Mouse (Mus musculus): ENCODE measurements around the gene Smpd1.

The Smpd1 gene

GRCm38 (mm10) chr7:105568583-105568982 is 14.4 kb downstream of the Smpd1 start:
- no peak for TF ChIP-seq CTCF (conservative IDR thresholded peaks at IDR 0.05; ENCODE audit: low read length)
- TF ChIP-seq NANOG (IDR thresholded peaks at IDR 0.05; ENCODE audit: borderline replicate concordance, low read length) = no peak
- TF ChIP-seq POU5F1 (IDR thresholded peaks at IDR 0.05; ENCODE audit: borderline replicate concordance, low read length) = no peak
- Histone ChIP-seq H3K4me3 (replicated peaks; ENCODE audit: low read length) (no peak overlapping the region), H3K27me3 (ENCODE audit: insufficient read depth, low read length) (peaks cover 10% of the 10 kb centered on the region; the same call in 1 of the 2 replicates), H3K36me3 (ENCODE audit: insufficient read depth, low read length) (peaks cover 10% of the 10 kb centered on the region), H3K9me3 (ENCODE audit: low read length) (no peaks in the 10 kb centered on the region), H3K4me1 (replicated peaks; ENCODE audit: low read depth, low read length) (peaks cover 13% of the 10 kb centered on the region)

DNA sequence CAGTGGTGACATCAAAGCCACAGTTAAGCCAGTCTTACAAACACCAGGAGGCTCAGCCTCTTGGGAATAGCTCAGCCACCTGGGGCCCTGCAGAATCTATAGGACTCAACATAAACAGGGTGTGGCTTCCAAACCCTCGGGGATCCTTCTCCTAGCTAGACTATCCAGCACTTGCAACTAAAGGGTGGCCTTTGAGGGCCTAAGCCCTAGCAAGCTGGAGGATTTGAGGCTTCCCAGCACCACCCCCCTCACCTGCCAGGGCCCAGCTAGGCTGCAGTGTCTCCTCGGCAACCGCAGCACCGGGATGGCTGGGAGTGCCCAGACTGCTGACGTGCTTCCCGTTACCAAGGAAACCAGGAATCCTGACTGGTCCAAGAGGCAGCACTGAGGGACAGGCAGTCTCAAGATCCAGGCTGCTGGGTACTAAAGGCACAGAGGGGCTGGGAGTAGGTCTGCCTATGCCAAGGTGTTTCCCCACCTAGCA is 14.9 kb downstream of the Smpd1 start:
- H3K4me1 ChIP-seq (replicated peaks; ENCODE audit: low read depth, low read length) = peaks cover 13% of the 10 kb centered on the region
- H3K4me3 ChIP-seq (replicated peaks; ENCODE audit: low read length) = no peak overlapping the region
- no peak for TF ChIP-seq CTCF (conservative IDR thresholded peaks at IDR 0.05; ENCODE audit: low read length)
- no peak for TF ChIP-seq NANOG (IDR thresholded peaks at IDR 0.05; ENCODE audit: borderline replicate concordance, low read length)
- no peak for TF ChIP-seq POU5F1 (IDR thresholded peaks at IDR 0.05; ENCODE audit: borderline replicate concordance, low read length)
- H3K27me3 ChIP-seq (ENCODE audit: insufficient read depth, low read length) = peaks cover 10% of the 10 kb centered on the region; the same call in 1 of the 2 replicates
- no peaks in the 10 kb centered on the region for H3K9me3 ChIP-seq (ENCODE audit: low read length)
- H3K36me3 ChIP-seq (ENCODE audit: insufficient read depth, low read length) = peaks cover 11% of the 10 kb centered on the region

DNA sequence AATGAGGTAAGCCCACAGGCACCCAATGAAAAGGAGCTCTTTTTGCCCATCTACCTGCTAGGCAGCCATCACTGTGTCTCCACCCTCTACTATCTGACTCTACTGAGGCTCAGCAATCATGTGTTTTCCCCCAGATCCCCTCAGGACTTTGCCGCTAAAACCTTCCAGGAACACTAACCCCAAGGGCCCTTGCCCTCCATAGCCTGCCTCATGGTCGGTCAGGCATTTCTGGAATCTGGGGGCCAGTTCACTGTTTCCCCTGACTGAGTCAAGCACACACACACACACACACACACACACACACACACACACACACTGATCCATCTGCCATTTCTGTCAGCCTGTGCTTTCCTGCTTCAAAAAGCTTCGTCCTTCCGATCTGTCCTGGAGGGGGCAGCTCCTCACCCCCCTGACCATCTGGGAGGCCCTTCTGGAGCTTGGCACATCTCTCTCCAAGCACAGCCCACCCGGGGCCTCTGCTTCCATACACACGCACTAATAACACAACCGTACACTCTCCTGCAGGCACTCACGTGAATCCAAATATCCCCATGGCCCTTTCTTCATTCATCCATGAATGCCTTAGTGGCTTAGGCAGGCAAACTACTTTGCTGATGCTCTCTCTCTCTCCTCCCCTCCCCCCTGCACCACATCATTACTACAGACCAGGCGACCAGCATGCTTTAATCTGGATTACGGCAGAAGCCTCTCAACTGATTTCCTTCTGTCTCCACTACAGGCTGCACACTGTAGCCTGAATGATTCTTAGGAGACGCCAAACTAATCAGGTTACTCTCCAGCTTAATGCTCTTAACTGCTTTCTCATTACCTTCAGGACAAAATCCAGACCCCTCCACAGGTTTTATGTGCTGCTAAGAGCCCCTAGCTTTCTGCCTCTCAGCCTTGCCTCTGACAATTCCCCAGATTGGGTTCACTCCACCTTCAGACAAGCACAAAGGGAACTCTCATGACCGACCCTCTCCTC is 15.6 kb downstream of the Smpd1 start:
- peaks cover 13% of the 10 kb centered on the region for H3K4me1 ChIP-seq (replicated peaks; ENCODE audit: low read depth, low read length)
- peaks cover 10% of the 10 kb centered on the region; the same call in 1 of the 2 replicates for H3K27me3 ChIP-seq (ENCODE audit: insufficient read depth, low read length)
- no peak overlapping the region for H3K4me3 ChIP-seq (replicated peaks; ENCODE audit: low read length)
- peaks cover 11% of the 10 kb centered on the region for H3K36me3 ChIP-seq (ENCODE audit: insufficient read depth, low read length)
- H3K9me3 ChIP-seq (ENCODE audit: low read length) = no peaks in the 10 kb centered on the region
- TF ChIP-seq CTCF (conservative IDR thresholded peaks at IDR 0.05; ENCODE audit: low read length) (no peak), NANOG (IDR thresholded peaks at IDR 0.05; ENCODE audit: borderline replicate concordance, low read length) (no peak), POU5F1 (IDR thresholded peaks at IDR 0.05; ENCODE audit: borderline replicate concordance, low read length) (no peak)

DNA sequence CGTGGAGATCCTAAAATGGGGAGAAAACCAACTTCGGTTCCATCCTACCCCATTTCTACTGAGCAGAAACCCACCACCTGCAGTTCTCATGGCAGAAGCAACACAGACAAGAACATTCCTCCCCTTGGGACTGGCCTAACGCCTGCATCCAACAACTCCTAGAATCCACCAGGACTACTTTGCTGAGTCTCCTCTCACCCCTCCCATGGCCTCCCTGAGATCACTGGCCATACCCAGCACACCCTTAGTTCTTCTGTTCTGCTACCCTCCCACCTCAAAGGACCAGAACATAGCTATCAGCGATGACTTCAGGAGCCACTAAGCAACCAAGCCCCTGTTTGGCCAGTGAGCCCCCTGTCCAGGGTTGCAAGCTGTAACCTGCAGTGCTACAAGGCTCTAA is 16.6 kb downstream of the Smpd1 start:
- Histone ChIP-seq H3K4me3 (replicated peaks; ENCODE audit: low read length) (no peak overlapping the region), H3K27me3 (ENCODE audit: insufficient read depth, low read length) (peaks cover 6% of the 10 kb centered on the region; the same call in 1 of the 2 replicates), H3K9me3 (ENCODE audit: low read length) (no peaks in the 10 kb centered on the region), H3K36me3 (ENCODE audit: insufficient read depth, low read length) (peaks cover 11% of the 10 kb centered on the region), H3K4me1 (replicated peaks; ENCODE audit: low read depth, low read length) (peaks cover 13% of the 10 kb centered on the region)
- TF ChIP-seq NANOG (IDR thresholded peaks at IDR 0.05; ENCODE audit: borderline replicate concordance, low read length) (no peak), POU5F1 (IDR thresholded peaks at IDR 0.05; ENCODE audit: borderline replicate concordance, low read length) (no peak), CTCF (conservative IDR thresholded peaks at IDR 0.05; ENCODE audit: low read length) (no peak)

DNA sequence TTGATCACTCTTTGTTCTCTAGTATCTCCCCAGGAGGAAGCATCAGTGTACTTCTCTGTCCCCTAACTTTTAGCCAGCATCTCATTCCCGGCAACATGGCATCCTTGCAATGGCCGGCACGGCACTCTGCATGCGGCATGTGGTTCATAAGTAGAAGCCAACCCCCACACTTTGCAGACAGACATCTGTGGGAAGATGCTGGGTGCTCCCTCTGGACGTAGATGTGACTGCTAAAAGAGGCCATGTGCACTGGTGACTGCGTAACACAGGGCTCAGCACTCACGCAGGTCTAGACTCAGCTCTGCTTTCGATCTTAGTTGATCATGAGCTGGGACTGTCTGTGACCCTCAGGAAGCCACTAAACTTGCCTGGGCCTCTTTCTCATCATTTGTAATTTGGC is 18.8 kb downstream of the Smpd1 start:
- Histone ChIP-seq H3K36me3 (ENCODE audit: insufficient read depth, low read length) (peaks cover 6% of the 10 kb centered on the region), H3K4me1 (replicated peaks; ENCODE audit: low read depth, low read length) (peaks cover 13% of the 10 kb centered on the region)
- TF ChIP-seq POU5F1 (IDR thresholded peaks at IDR 0.05; ENCODE audit: borderline replicate concordance, low read length) (no peak), NANOG (IDR thresholded peaks at IDR 0.05; ENCODE audit: borderline replicate concordance, low read length) (no peak), CTCF (conservative IDR thresholded peaks at IDR 0.05; ENCODE audit: low read length) (no peak)

DNA sequence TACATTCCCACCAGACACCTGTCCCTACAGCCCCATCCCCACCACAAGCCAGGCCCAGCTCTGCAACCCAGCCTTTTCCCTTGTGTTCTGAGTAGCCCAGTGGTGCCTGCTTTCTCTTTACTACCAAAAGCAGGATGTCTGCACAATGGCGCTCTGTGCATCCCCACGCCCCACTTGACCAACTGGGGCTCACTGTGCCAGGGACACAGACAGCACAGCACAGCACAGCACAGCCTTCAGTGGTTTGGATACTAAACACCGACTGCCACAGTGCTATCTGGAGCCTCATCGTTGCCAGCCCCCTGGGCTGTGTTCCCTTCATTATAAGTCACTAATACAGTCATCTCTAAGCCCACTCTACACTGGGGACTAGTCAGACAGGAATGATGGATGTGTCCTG is 20.4 kb downstream of the Smpd1 start:
- no peak for TF ChIP-seq POU5F1 (IDR thresholded peaks at IDR 0.05; ENCODE audit: borderline replicate concordance, low read length)
- TF ChIP-seq CTCF (conservative IDR thresholded peaks at IDR 0.05; ENCODE audit: low read length) = no peak
- TF ChIP-seq NANOG (IDR thresholded peaks at IDR 0.05; ENCODE audit: borderline replicate concordance, low read length) = no peak
- Histone ChIP-seq H3K4me1 (replicated peaks; ENCODE audit: low read depth, low read length) (peaks cover under 1% of the 10 kb centered on the region; the same call in 1 of the 2 replicates), H3K27me3 (ENCODE audit: insufficient read depth, low read length) (peaks cover 18% of the 10 kb centered on the region; the same call in 1 of the 2 replicates), H3K9me3 (ENCODE audit: low read length) (no peaks in the 10 kb centered on the region), H3K36me3 (ENCODE audit: insufficient read depth, low read length) (peaks cover 6% of the 10 kb centered on the region), H3K4me3 (replicated peaks; ENCODE audit: low read length) (no peak overlapping the region)

More for the DNA sequence above, 18.8 kb downstream of the Smpd1 start:
- Histone ChIP-seq H3K9me3 (ENCODE audit: low read length) (no peaks in the 10 kb centered on the region), H3K27me3 (ENCODE audit: insufficient read depth, low read length) (peaks cover 8% of the 10 kb centered on the region; the same call in 1 of the 2 replicates), H3K4me3 (replicated peaks; ENCODE audit: low read length) (no peak overlapping the region)

DNA sequence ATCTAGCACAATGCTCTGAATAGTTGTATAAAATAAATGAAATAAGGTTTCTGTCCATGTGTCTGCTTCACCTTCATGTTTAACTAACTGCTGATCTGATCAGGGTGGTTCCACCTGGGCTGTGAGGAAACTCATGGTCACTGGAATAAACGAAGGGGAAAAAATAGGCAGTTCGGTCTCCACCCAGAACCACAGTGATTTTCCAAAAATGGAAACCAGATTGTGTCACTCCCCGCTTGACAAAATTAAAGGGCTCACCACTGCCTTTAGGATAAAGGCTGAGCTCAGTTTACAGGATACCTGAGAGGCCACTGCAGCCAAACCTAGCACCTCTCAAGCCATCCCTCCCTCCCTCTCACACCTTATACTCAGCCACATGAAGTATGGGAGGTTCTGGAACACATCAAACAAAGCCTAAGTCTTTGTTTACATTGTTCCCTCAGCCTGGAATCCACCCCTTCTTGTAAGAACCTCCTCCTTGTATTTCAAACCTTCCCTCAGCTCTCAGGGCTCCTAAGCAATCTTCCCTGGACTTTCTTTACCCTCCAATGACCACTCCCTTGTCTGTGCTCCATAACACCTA is 22.1 kb downstream of the Smpd1 start:
- no peaks in the 10 kb centered on the region for H3K9me3 ChIP-seq (ENCODE audit: low read length)
- H3K36me3 ChIP-seq (ENCODE audit: insufficient read depth, low read length) = peaks cover 6% of the 10 kb centered on the region
- TF ChIP-seq NANOG (IDR thresholded peaks at IDR 0.05; ENCODE audit: borderline replicate concordance, low read length) = no peak
- no peak for TF ChIP-seq CTCF (conservative IDR thresholded peaks at IDR 0.05; ENCODE audit: low read length)
- no peak for TF ChIP-seq POU5F1 (IDR thresholded peaks at IDR 0.05; ENCODE audit: borderline replicate concordance, low read length)
- H3K4me1 ChIP-seq (replicated peaks; ENCODE audit: low read depth, low read length) = peaks cover 8% of the 10 kb centered on the region
- peaks cover 18% of the 10 kb centered on the region; the same call in 1 of the 2 replicates for H3K27me3 ChIP-seq (ENCODE audit: insufficient read depth, low read length)
- no peak overlapping the region for H3K4me3 ChIP-seq (replicated peaks; ENCODE audit: low read length)

DNA sequence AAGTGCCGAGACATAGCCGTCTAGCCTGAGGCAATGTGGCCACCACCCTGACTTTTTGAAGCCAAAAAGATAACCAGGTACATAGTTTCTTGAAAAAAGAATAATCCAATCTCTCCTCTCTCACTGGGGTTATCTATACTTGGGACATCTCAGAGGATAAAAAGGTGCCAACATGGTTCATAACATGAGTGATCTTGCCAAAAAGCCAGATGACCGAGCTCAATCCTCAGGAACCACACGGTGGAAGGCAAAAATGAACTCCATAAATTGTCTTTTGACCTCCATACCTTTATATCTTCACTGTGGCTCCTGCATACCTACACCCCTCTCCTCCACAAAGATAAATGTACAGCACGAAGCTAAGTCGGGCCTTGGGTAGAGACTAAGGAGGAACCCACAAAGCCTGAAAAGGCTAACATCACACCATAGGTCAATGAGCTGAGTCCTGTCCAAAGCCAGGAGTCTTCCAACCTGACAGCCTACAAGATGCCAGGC is 23.3 kb downstream of the Smpd1 start:
- peaks cover 10% of the 10 kb centered on the region for H3K4me1 ChIP-seq (replicated peaks; ENCODE audit: low read depth, low read length)
- H3K4me3 ChIP-seq (replicated peaks; ENCODE audit: low read length) = no peak overlapping the region
- H3K36me3 ChIP-seq (ENCODE audit: insufficient read depth, low read length) = peaks cover 6% of the 10 kb centered on the region
- peaks cover 20% of the 10 kb centered on the region; the same call in 1 of the 2 replicates for H3K27me3 ChIP-seq (ENCODE audit: insufficient read depth, low read length)
- no peak for TF ChIP-seq CTCF (conservative IDR thresholded peaks at IDR 0.05; ENCODE audit: low read length)
- TF ChIP-seq POU5F1 (IDR thresholded peaks at IDR 0.05; ENCODE audit: borderline replicate concordance, low read length) = no peak
- no peak for TF ChIP-seq NANOG (IDR thresholded peaks at IDR 0.05; ENCODE audit: borderline replicate concordance, low read length)
- no peaks in the 10 kb centered on the region for H3K9me3 ChIP-seq (ENCODE audit: low read length)

Measured in E14TG2a.4 (cell line).